In the genomic region with DNA sequence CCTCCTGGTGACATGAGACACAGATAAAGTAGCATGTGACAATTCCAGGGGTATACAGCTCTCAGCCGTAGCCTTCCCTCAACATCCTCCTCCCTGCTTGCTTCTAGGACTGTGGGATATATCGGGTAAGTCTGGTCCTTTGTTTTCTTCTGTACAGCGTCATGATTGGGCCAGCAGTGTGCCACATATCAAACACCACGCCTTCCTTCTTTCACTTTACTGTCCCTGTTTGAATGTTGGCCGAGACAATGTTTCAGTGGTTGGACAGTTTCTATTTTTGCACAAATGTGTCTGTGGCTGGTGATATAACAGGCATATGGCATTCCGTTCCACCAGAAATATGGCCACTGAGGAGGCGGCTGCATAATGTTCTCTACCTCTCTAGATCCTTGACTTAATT, we compare ENCODE assay signal across 20 mouse cellular contexts. TPM values are rescaled to one million over a fixed set of nuclear protein-coding genes. Genes with fewer than 3 reads are reported as not detected.
DNase-seq lines count a peak whose midpoint lies in the region; ATAC-seq and TF ChIP-seq lines count a peak whose summit lies in the region.
"Had no signal": no experiment of that assay in that cellular context is flagged by ENCODE, and none has a peak within 500 bp of the region (broad histone marks: within the 10 kb centered on the region; RNA-seq: fewer than 3 reads in every experiment).

No protein-coding gene starts in this region.

- peaks cover 22% of the 10 kb centered on the region for H3K36me3 ChIP-seq in heart, embryonic 13.5 days
- H3K36me3 ChIP-seq: hindbrain, embryonic 13.5 days; midbrain, embryonic 12.5 days had no signal

- intact Hi-C loops in left cerebral cortex, postnatal 25 days (cut with DNase I), result loop anchor here (2.0 kb wide), 1 partner anchor 16 kb away; no protein-coding TSS in a partner anchor

- no peak for TF ChIP-seq CTCF in layer of hippocampus, adult 2 months (conservative IDR thresholded peaks at IDR 0.05)

- 27% methylated on average over 7 of the region's 7 CpGs for WGBS in heart, embryonic 13.5 days

- H3K27ac ChIP-seq in layer of hippocampus, adult 2 months, result 0 out of 2 replicates have a peak overlapping the region, but pooled peaks have one; percentile 23
- H3K27ac ChIP-seq in heart, embryonic 13.5 days (replicated peaks), result peak overlapping the region; percentile 89
- H3K27ac ChIP-seq: hindbrain, embryonic 13.5 days; macrophage; midbrain, embryonic 12.5 days had no signal

- H3K4me2 ChIP-seq in heart, embryonic 13.5 days, result peak overlapping the region; percentile 54
- H3K4me2 ChIP-seq: hindbrain, embryonic 13.5 days; midbrain, embryonic 12.5 days had no signal

- no peak for DNase-seq in layer of hippocampus, adult 2 months (ENCODE audit: low spot score in 2 of 2)
- DNase-seq in layer of hippocampus, postnatal 10 days (ENCODE audit: low spot score in 2 of 2), result no peak
- DNase-seq in heart, adult 8-10 months (ENCODE audit: low spot score), result peak; percentile 42
- DNase-seq in left cerebral cortex, postnatal 25 days (ENCODE audit: low spot score in 2 of 2), result peak; percentile 32 to 92
- no peak for DNase-seq in adrenal gland, adult (ENCODE audit: inconsistent age in 2 of 2, low spot score in 1 of 2)
- DNase-seq: adrenal gland, postnatal 36 days; cerebellum, adult 9-11 months; embryo, embryonic 11 days; gastrocnemius, postnatal 14 days; kidney, postnatal 10 days; lung, adult 2 months; thymus, adult 18-20 months had no signal

- ATAC-seq in heart, embryonic 13.5 days (ENCODE audit: extremely low read depth, insufficient number of reproducible peaks, low FRiP score, low TSS enrichment), result peak; percentile 68
- ATAC-seq in erythroblast, adult 5-6 weeks (replicated peaks; ENCODE audit: low FRiP score, poor library complexity, severe bottlenecking), result no peak
- ATAC-seq: forebrain, embryonic 14.5 days; intestine, embryonic 16.5 days had no signal

- H3K9me3 ChIP-seq in heart, embryonic 13.5 days, result peaks cover 5% of the 10 kb centered on the region; the same call in 1 of the 2 replicates
- H3K9me3 ChIP-seq: midbrain, embryonic 12.5 days had no signal

- H3K9ac ChIP-seq in heart, embryonic 13.5 days, result peak overlapping the region; percentile 61; the same call in 1 of the 2 replicates
- H3K9ac ChIP-seq: hindbrain, embryonic 13.5 days; midbrain, embryonic 12.5 days had no signal

- H3K4me1 ChIP-seq in heart, embryonic 13.5 days, result peaks cover 67% of the 10 kb centered on the region
- H3K4me1 ChIP-seq: hindbrain, embryonic 13.5 days; midbrain, embryonic 12.5 days had no signal

- no peak overlapping the region for H3K4me3 ChIP-seq in layer of hippocampus, adult 2 months
- no peak overlapping the region for H3K4me3 ChIP-seq in heart, embryonic 13.5 days
- H3K4me3 ChIP-seq: hindbrain, embryonic 13.5 days; midbrain, embryonic 12.5 days had no signal

- no peaks in the 10 kb centered on the region for H3K27me3 ChIP-seq in heart, embryonic 13.5 days (replicated peaks)
- H3K27me3 ChIP-seq: hindbrain, embryonic 13.5 days; midbrain, embryonic 12.5 days had no signal

RNA-seq across cellular contexts. Expression of gene Pakap, which starts 54.8 kb away (rescaled TPM):
- total RNA-seq in layer of hippocampus, adult 2 months (2021), result 10 to 100 TPM; 18.6 to 25.8 TPM
- total RNA-seq in layer of hippocampus, postnatal 10 days (2021), result 10 to 100 TPM; 20.9 to 25.3 TPM
- total RNA-seq in heart, adult 8-10 months (2022), result 10 to 100 TPM; 29.2 to 44.2 (median 39.5) TPM
- polyA plus RNA-seq in heart, embryonic 13.5 days (2015; fragmentation: Nextera tagmentation; extraction: Ambion mirVana), result 49.3 and 52.6 TPM in 2 replicates
- total RNA-seq in left cerebral cortex, postnatal 25 days (2021), result 10 to 100 TPM; 15.8 to 18.0 TPM
- total RNA-seq in erythroblast, adult 5-6 weeks (2015; ENCODE audit: low replicate concordance), result not detected in 2 replicates
- not detected in 2 replicates for total RNA-seq in erythroblast, adult 5-6 weeks (2017; ENCODE audit: low replicate concordance)
- total RNA-seq: MEL had no signal
- polyA plus RNA-seq: macrophage had no signal

Comparison
In these comparisons a context has a peak if more than half of its experiments do, and no peak if none do; other contexts are left out.
1. DNase-seq: peak in heart, adult 8-10 months (single experiment) and left cerebral cortex, postnatal 25 days (2 of 2); none in layer of hippocampus, adult 2 months (0 of 2), layer of hippocampus, postnatal 10 days (0 of 2) and adrenal gland, adult (0 of 2).
2. RNA of gene Pakap, which starts 54.8 kb away (total RNA-seq): 29.2 to 44.2 TPM in heart, adult 8-10 months, 18.6 to 25.8 TPM in layer of hippocampus, adult 2 months, 20.9 to 25.3 TPM in layer of hippocampus, postnatal 10 days and 15.8 to 18.0 TPM in left cerebral cortex, postnatal 25 days; not detected in erythroblast, adult 5-6 weeks; every median in the first group is over 10 times any median in the second.